In genomic region chr4:129130755-129131303, GRCm38 (mm10) we compare ENCODE assay signal across 9 mouse cellular contexts. TPM values are rescaled to one million over a fixed set of nuclear protein-coding genes. Genes with fewer than 3 reads are reported as not detected.
DNase-seq lines count a peak whose midpoint lies in the region; ATAC-seq lines count a peak whose summit lies in the region.
"Had no signal": no experiment of that assay in that cellular context is flagged by ENCODE, and none has a peak within 500 bp of the region (broad histone marks: within the 10 kb centered on the region; RNA-seq: fewer than 3 reads in every experiment).

No protein-coding gene starts in this region.

- H3K4me2 ChIP-seq in hindbrain, embryonic 12.5 days (replicated peaks), result peak overlapping the region; percentile 38
- H3K4me2 ChIP-seq in limb, embryonic 15.5 days, result peak overlapping the region; percentile 40
- H3K4me2 ChIP-seq in neural tube, embryonic 14.5 days (ENCODE audit: low read depth, low read length), result peak overlapping the region; percentile 30

- peaks cover 42% of the 10 kb centered on the region for H3K4me1 ChIP-seq in hindbrain, embryonic 12.5 days
- H3K4me1 ChIP-seq in limb, embryonic 15.5 days, result peaks cover 38% of the 10 kb centered on the region
- peaks cover 7% of the 10 kb centered on the region; the same call in 1 of the 2 replicates for H3K4me1 ChIP-seq in neural tube, embryonic 14.5 days (ENCODE audit: control insufficient read depth, insufficient read depth, low read length)

- peaks cover 18% of the 10 kb centered on the region for H3K27me3 ChIP-seq in hindbrain, embryonic 12.5 days
- H3K27me3 ChIP-seq in limb, embryonic 15.5 days, result peaks cover 12% of the 10 kb centered on the region
- no peaks in the 10 kb centered on the region for H3K27me3 ChIP-seq in neural tube, embryonic 14.5 days (ENCODE audit: control insufficient read depth, insufficient read depth, low read length)

- no peaks in the 10 kb centered on the region for H3K36me3 ChIP-seq in hindbrain, embryonic 12.5 days
- no peaks in the 10 kb centered on the region for H3K36me3 ChIP-seq in limb, embryonic 15.5 days
- H3K36me3 ChIP-seq in neural tube, embryonic 14.5 days (ENCODE audit: control insufficient read depth, insufficient read depth, low read length), result no peaks in the 10 kb centered on the region

- H3K4me3 ChIP-seq in hindbrain, embryonic 12.5 days, result peak overlapping the region; percentile 14
- H3K4me3 ChIP-seq in limb, embryonic 15.5 days, result peak overlapping the region; percentile 35
- H3K4me3 ChIP-seq in neural tube, embryonic 14.5 days (ENCODE audit: low read depth, low read length), result 0 out of 2 replicates have a peak overlapping the region, but pooled peaks have one; percentile 8
- H3K4me3 ChIP-seq: heart, adult 2 months had no signal

- H3K9ac ChIP-seq in hindbrain, embryonic 12.5 days, result no peak overlapping the region
- H3K9ac ChIP-seq in limb, embryonic 15.5 days, result no peak overlapping the region
- peak overlapping the region; percentile 16; the same call in 1 of the 2 replicates for H3K9ac ChIP-seq in neural tube, embryonic 14.5 days (replicated peaks; ENCODE audit: low read depth, low read length)

- WGBS in hindbrain, embryonic 12.5 days, result 4% methylated on average over 16 of the region's 17 CpGs
- WGBS in limb, embryonic 15.5 days, result 2% methylated on average over 17 of the region's 17 CpGs
- WGBS in neural tube, embryonic 14.5 days, result 7% methylated on average over 17 of the region's 17 CpGs

- H3K9me3 ChIP-seq in hindbrain, embryonic 12.5 days (replicated peaks), result no peaks in the 10 kb centered on the region
- H3K9me3 ChIP-seq in limb, embryonic 15.5 days, result no peaks in the 10 kb centered on the region
- H3K9me3 ChIP-seq in neural tube, embryonic 14.5 days (ENCODE audit: control insufficient read depth, low read length), result no peaks in the 10 kb centered on the region

- peak; percentile 65 for DNase-seq in WW6 (ENCODE audit: low read depth, low spot score)
- DNase-seq in layer of hippocampus, adult 18-20 months (ENCODE audit: low spot score in 2 of 2), result no peak
- DNase-seq in right cerebral cortex, postnatal 10 days (ENCODE audit: low spot score in 2 of 2), result no peak
- no peak for DNase-seq in frontal cortex, postnatal 14 days (ENCODE audit: low spot score in 2 of 2)

- peak; percentile 92 for ATAC-seq in CD4-positive, CD25-positive, alpha-beta regulatory T cell, adult 4 months
- ATAC-seq in hindbrain, embryonic 12.5 days (ENCODE audit: low FRiP score), result no peak
- ATAC-seq in limb, embryonic 15.5 days (ENCODE audit: insufficient number of reproducible peaks, low FRiP score, low TSS enrichment, low read depth), result peak; percentile 62; the same call in 1 of the 2 replicates
- ATAC-seq in neural tube, embryonic 14.5 days (ENCODE audit: low read depth), result 0 out of 2 replicates have a peak, but pooled peaks have one; percentile 22

- peak overlapping the region; percentile 66; the same call in 1 of the 2 replicates for H3K27ac ChIP-seq in hindbrain, embryonic 12.5 days
- peak overlapping the region; percentile 71 for H3K27ac ChIP-seq in limb, embryonic 15.5 days
- peak overlapping the region; percentile 23; the same call in 1 of the 2 replicates for H3K27ac ChIP-seq in neural tube, embryonic 14.5 days (ENCODE audit: low read depth, low read length)
- H3K27ac ChIP-seq: heart, adult 2 months had no signal

RNA-seq across cellular contexts. Expression of gene Fndc5, which starts 6.0 kb away (rescaled TPM):
- under 1 TPM; 0.27 to 0.28 TPM for polyA plus RNA-seq in CD4-positive, CD25-positive, alpha-beta regulatory T cell, adult 4 months (2017; shearing (Covaris generic))
- polyA plus RNA-seq in hindbrain, embryonic 12.5 days (2016; fragmentation: Nextera tagmentation; extraction: Ambion mirVana), result 3.9 and 6.2 TPM in 2 replicates
- polyA plus RNA-seq in limb, embryonic 15.5 days (2015; fragmentation: Nextera tagmentation; extraction: Ambion mirVana), result 17.4 and 22.9 TPM in 2 replicates
- 27.4 and 32.4 TPM in 2 replicates for polyA plus RNA-seq in neural tube, embryonic 14.5 days (2014; fragmentation: Nextera tagmentation; extraction: Ambion mirVana)
- 10 to 100 TPM; 75.5 to 84.2 TPM for total RNA-seq in layer of hippocampus, adult 18-20 months (2021)

RNA-seq across cellular contexts. Expression of gene Hpca, which starts 9.0 kb away (rescaled TPM):
- not detected for polyA plus RNA-seq in CD4-positive, CD25-positive, alpha-beta regulatory T cell, adult 4 months (2017; shearing (Covaris generic))
- polyA plus RNA-seq in hindbrain, embryonic 12.5 days (2016; fragmentation: Nextera tagmentation; extraction: Ambion mirVana), result 8.8 and 12.1 TPM in 2 replicates
- polyA plus RNA-seq in limb, embryonic 15.5 days (2015; fragmentation: Nextera tagmentation; extraction: Ambion mirVana), result 1.4 and 1.5 TPM in 2 replicates
- polyA plus RNA-seq in neural tube, embryonic 14.5 days (2014; fragmentation: Nextera tagmentation; extraction: Ambion mirVana), result 41.5 and 56.4 TPM in 2 replicates
- 1,000 to 10,000 TPM; 2,309 to 2,704 TPM for total RNA-seq in layer of hippocampus, adult 18-20 months (2021)

RNA-seq across cellular contexts. Expression of gene Tmem54, which starts 25.5 kb away (rescaled TPM):
- polyA plus RNA-seq in CD4-positive, CD25-positive, alpha-beta regulatory T cell, adult 4 months (2017; shearing (Covaris generic)), result not detected
- polyA plus RNA-seq in hindbrain, embryonic 12.5 days (2016; fragmentation: Nextera tagmentation; extraction: Ambion mirVana), result 1.1 and 1.7 TPM in 2 replicates
- polyA plus RNA-seq in limb, embryonic 15.5 days (2015; fragmentation: Nextera tagmentation; extraction: Ambion mirVana), result 27.5 and 32.3 TPM in 2 replicates
- 0.32 TPM in 1 of 2 replicates, not detected in the other for polyA plus RNA-seq in neural tube, embryonic 14.5 days (2014; fragmentation: Nextera tagmentation; extraction: Ambion mirVana)
- not detected for total RNA-seq in layer of hippocampus, adult 18-20 months (2021)
- total RNA-seq: heart, adult 2 months had no signal

RNA-seq across cellular contexts. Expression of gene S100pbp, which starts 58.7 kb away (rescaled TPM):
- 10 to 100 TPM; 20.0 to 26.1 TPM for polyA plus RNA-seq in CD4-positive, CD25-positive, alpha-beta regulatory T cell, adult 4 months (2017; shearing (Covaris generic))
- polyA plus RNA-seq in hindbrain, embryonic 12.5 days (2016; fragmentation: Nextera tagmentation; extraction: Ambion mirVana), result 23.2 and 26.7 TPM in 2 replicates
- polyA plus RNA-seq in limb, embryonic 15.5 days (2015; fragmentation: Nextera tagmentation; extraction: Ambion mirVana), result 16.5 and 18.8 TPM in 2 replicates
- polyA plus RNA-seq in neural tube, embryonic 14.5 days (2014; fragmentation: Nextera tagmentation; extraction: Ambion mirVana), result 18.3 and 19.8 TPM in 2 replicates
- 10 to 100 TPM; 32.6 to 35.4 TPM for total RNA-seq in layer of hippocampus, adult 18-20 months (2021)

RNA-seq across cellular contexts. Expression of gene Yars, which starts 58.7 kb away (rescaled TPM):
- 10 to 100 TPM; 27.4 to 42.1 TPM for polyA plus RNA-seq in CD4-positive, CD25-positive, alpha-beta regulatory T cell, adult 4 months (2017; shearing (Covaris generic))
- 98.1 and 104 TPM in 2 replicates for polyA plus RNA-seq in hindbrain, embryonic 12.5 days (2016; fragmentation: Nextera tagmentation; extraction: Ambion mirVana)
- polyA plus RNA-seq in limb, embryonic 15.5 days (2015; fragmentation: Nextera tagmentation; extraction: Ambion mirVana), result 80.5 and 82.6 TPM in 2 replicates
- 130 and 134 TPM in 2 replicates for polyA plus RNA-seq in neural tube, embryonic 14.5 days (2014; fragmentation: Nextera tagmentation; extraction: Ambion mirVana)
- total RNA-seq in layer of hippocampus, adult 18-20 months (2021), result 10 to 100 TPM; 78.5 to 81.1 TPM

Comparison
In these comparisons a context has a peak if more than half of its experiments do, and no peak if none do; other contexts are left out.
1. RNA of gene Tmem54, which starts 25.5 kb away (polyA plus RNA-seq): 27.5 to 32.3 TPM in limb, embryonic 15.5 days; 1.1 to 1.7 TPM in hindbrain, embryonic 12.5 days, not detected in CD4-positive, CD25-positive, alpha-beta regulatory T cell, adult 4 months and 0.32 TPM in neural tube, embryonic 14.5 days; every median in the first group is over 10 times any median in the second.
2. Peak in every context shown above with its lines, with median percentiles within 50 percentile points of each other: H3K27ac ChIP-seq, H3K4me2 ChIP-seq and H3K4me3 ChIP-seq.